Mouse (Mus musculus) left cerebral cortex, adult 2 months (tissue): ENCODE measurements around the gene Adamts17. TPM values are rescaled to one million over a fixed set of nuclear protein-coding genes. Genes with fewer than 3 reads are reported as not detected.
A peak's percentile ranks its signal among the peaks of the same experiment; 100 is the strongest.

Experiments used
- DNase-seq, 2 experiments: peaks; one replicate each; pipeline ENCODE4 v3.0.0; 2021 to 2022; ENCODE audit warnings: low spot score in 2 of 2, mixed read lengths in 1 of 2; ENCODE audit errors: extremely low spot score in 1 of 2
- H3K27ac ChIP-seq: fragments of 200-600 bp; 2 replicates; pipeline ENCODE4 v1.8.1; 2022
- H3K4me3 ChIP-seq: fragments of 200-600 bp; 2 replicates; pipeline ENCODE4 v1.8.1; 2022
- CTCF ChIP-seq: fragments of 200-600 bp; IDR thresholded peaks from 2 replicates; pipeline ENCODE4 v1.8.1; 2022; ENCODE audit warnings: antibody characterized with exemption, mild to moderate bottlenecking, moderate library complexity
- intact Hi-C: fragments of 180-260 bp; cut with DNase I; formaldehyde crosslinking; loops from one replicate; pipeline ENCODE4 v1.15.1; 2025
- long read RNA-seq, 2 experiments: library from polyadenylated mRNA; stranded (forward); transcript quantifications; one replicate each; pipeline ENCODE4 v2.0.0; 2021; ENCODE audit warnings: borderline mapping rate in 2 of 2
- total RNA-seq, 2 experiments: library from RNA; stranded (reverse); gene quantifications; 2 replicates each; pipeline ENCODE4 v1.2.3; 2021

Gene Adamts17
- total RNA-seq, result 10 to 100 TPM; 13.1 to 13.6 TPM
- long read RNA-seq, experiment 1, partial matches to known transcripts, result 2 of 6 reads
- long read RNA-seq, experiment 1, other reads (novel, unspliced or antisense), result 3 of 6 reads
- long read RNA-seq, experiment 2, partial matches to known transcripts, result 1 of 6 reads
- long read RNA-seq, experiment 2, other reads (novel, unspliced or antisense), result 5 of 6 reads

- peak within 1 kb of the TSS; percentile 73 for H3K4me3 ChIP-seq
- intact Hi-C loops, result loop anchor here (1.0 to 5.0 kb wide), 5 partner anchors 128 to 793 kb away; no protein-coding TSS in a partner anchor
- DNase-seq, result peak; percentile 93 to 94
- peak within 1 kb of the TSS; percentile 78 for H3K27ac ChIP-seq
- peak; percentile 88 for TF ChIP-seq CTCF
These were observed at the start of gene Adamts17 for GRCm38 (mm10) chr7:66839463-66840007. Adamts17 (plus strand) TSS chr7:66839735.

GRCm38 (mm10) chr7:66789860-66790748 is 49.4 kb upstream of the Adamts17 start:
- Histone ChIP-seq H3K27ac (no peak overlapping the region), H3K4me3 (no peak overlapping the region)
- no peak for DNase-seq
- intact Hi-C loops, result no loop called here
- no peak for TF ChIP-seq CTCF

- TF ChIP-seq CTCF, result no peak
- Histone ChIP-seq H3K4me3 (no peak overlapping the region), H3K27ac (no peak overlapping the region)
- intact Hi-C loops, result no loop called here
- DNase-seq, result no peak
These were observed 48.5 kb upstream of the Adamts17 start for GRCm38 (mm10) chr7:66791022-66791421.

GRCm38 (mm10) chr7:66796909-66797308 is 42.6 kb upstream of the Adamts17 start:
- H3K27ac ChIP-seq, result no peak overlapping the region
- intact Hi-C loops, result no loop called here
- no peak for TF ChIP-seq CTCF
- no peak overlapping the region for H3K4me3 ChIP-seq
- no peak for DNase-seq

GRCm38 (mm10) chr7:66797345-66797744 is 42.2 kb upstream of the Adamts17 start:
- no peak for DNase-seq
- Histone ChIP-seq H3K4me3 (no peak overlapping the region), H3K27ac (no peak overlapping the region)
- no peak for TF ChIP-seq CTCF
- intact Hi-C loops, result no loop called here

GRCm38 (mm10) chr7:66798826-66799225 is 40.7 kb upstream of the Adamts17 start:
- intact Hi-C loops, result no loop called here
- H3K4me3 ChIP-seq, result no peak overlapping the region
- no peak for TF ChIP-seq CTCF
- no peak overlapping the region for H3K27ac ChIP-seq
- DNase-seq, result no peak

GRCm38 (mm10) chr7:66800784-66801183 is 38.8 kb upstream of the Adamts17 start:
- intact Hi-C loops, result no loop called here
- no peak for DNase-seq
- H3K4me3 ChIP-seq, result no peak overlapping the region
- no peak overlapping the region for H3K27ac ChIP-seq
- no peak for TF ChIP-seq CTCF

GRCm38 (mm10) chr7:66801785-66802184 is 37.8 kb upstream of the Adamts17 start:
- intact Hi-C loops, result no loop called here
- TF ChIP-seq CTCF, result no peak
- DNase-seq, result no peak
- Histone ChIP-seq H3K27ac (no peak overlapping the region), H3K4me3 (no peak overlapping the region)

GRCm38 (mm10) chr7:66803798-66804197 is 35.7 kb upstream of the Adamts17 start:
- intact Hi-C loops, result no loop called here
- H3K4me3 ChIP-seq, result no peak overlapping the region
- DNase-seq, result no peak
- H3K27ac ChIP-seq, result no peak overlapping the region
- TF ChIP-seq CTCF, result no peak

- intact Hi-C loops, result no loop called here
- no peak overlapping the region for H3K4me3 ChIP-seq
- no peak for TF ChIP-seq CTCF
These were observed 32.7 kb upstream of the Adamts17 start for GRCm38 (mm10) chr7:66806801-66807200.

GRCm38 (mm10) chr7:66810436-66810835 is 29.1 kb upstream of the Adamts17 start:
- intact Hi-C loops, result no loop called here
- TF ChIP-seq CTCF, result no peak

More at GRCm38 (mm10) chr7:66806801-66807200, 32.7 kb upstream of the Adamts17 start:
- DNase-seq, result no peak
- H3K27ac ChIP-seq, result no peak overlapping the region

GRCm38 (mm10) chr7:66811294-66811693 is 28.2 kb upstream of the Adamts17 start:
- no peak overlapping the region for H3K27ac ChIP-seq
- intact Hi-C loops, result no loop called here
- no peak for TF ChIP-seq CTCF
- H3K4me3 ChIP-seq, result no peak overlapping the region
- DNase-seq, result no peak

More at GRCm38 (mm10) chr7:66810436-66810835, 29.1 kb upstream of the Adamts17 start:
- no peak overlapping the region for H3K4me3 ChIP-seq
- no peak for DNase-seq
- no peak overlapping the region for H3K27ac ChIP-seq
